Mouse (Mus musculus): ENCODE measurements around the gene Rtn1.

GRCm38 (mm10) chr12:72251890-72252445 is 156.9 kb downstream of the Rtn1 start:
- TF ChIP-seq CTCF (IDR thresholded peaks at IDR 0.05; ENCODE audit: borderline replicate concordance, extremely low read depth, insufficient read depth, insufficient read length) (no peak), POLR2A (IDR thresholded peaks at IDR 0.05; ENCODE audit: borderline replicate concordance, extremely low read depth, insufficient read depth, insufficient read length, poor library complexity, severe bottlenecking) (no peak)
